Mouse (Mus musculus) hindbrain, embryonic 16.5 days (tissue): ENCODE measurements around the gene Ptch2. TPM values are rescaled to one million over a fixed set of nuclear protein-coding genes. Genes with fewer than 3 reads are reported as not detected.

Experiments used
- ATAC-seq: fragments of 200-750 bp; cut with Nextera tagmentation; 2 replicates; pipeline ENCODE4 v1.8.0; 2017; ENCODE audit warnings: moderate TSS enrichment, moderate library complexity
- H3K27ac ChIP-seq: fragments of 300-500 bp; sonication (generic); 2 replicates; pipeline ENCODE4 v1.5.1; 2014; ENCODE audit warnings: low read depth, mild to moderate bottlenecking, control low read depth, low read length, moderate library complexity
- H3K27me3 ChIP-seq: fragments of 300-500 bp; sonication (generic); replicated peaks from 2 replicates; pipeline ENCODE4 v1.6.1; 2014; ENCODE audit warnings: low read length; ENCODE audit not compliant: control insufficient read depth, insufficient read depth
- H3K36me3 ChIP-seq: fragments of 300-500 bp; sonication (generic); 2 replicates; pipeline ENCODE4 v1.6.1; 2014; ENCODE audit warnings: mild to moderate bottlenecking, low read length, moderate library complexity, mixed read lengths; ENCODE audit not compliant: control insufficient read depth, insufficient read depth
- H3K4me1 ChIP-seq: fragments of 300-500 bp; sonication (generic); 2 replicates; pipeline ENCODE4 v1.6.1; 2014; ENCODE audit warnings: low read depth, low read length; ENCODE audit not compliant: control insufficient read depth, insufficient read depth
- H3K4me2 ChIP-seq: fragments of 300-500 bp; sonication (generic); 2 replicates; pipeline ENCODE4 v1.6.1; 2014; ENCODE audit warnings: mild to moderate bottlenecking, low read length, control low read depth, moderate library complexity
- H3K4me3 ChIP-seq: fragments of 300-500 bp; sonication (generic); 2 replicates; pipeline ENCODE4 v1.5.1; 2014; ENCODE audit warnings: mild to moderate bottlenecking, low read length, control low read depth, moderate library complexity
- H3K9ac ChIP-seq: fragments of 300-500 bp; sonication (generic); 2 replicates; pipeline ENCODE4 v1.6.1; 2014; ENCODE audit warnings: low read depth, mild to moderate bottlenecking, control low read depth, low read length, moderate library complexity
- H3K9me3 ChIP-seq: fragments of 300-500 bp; sonication (generic); 2 replicates; pipeline ENCODE4 v1.6.1; 2014; ENCODE audit warnings: mild to moderate bottlenecking, low read length, moderate library complexity; ENCODE audit not compliant: control insufficient read depth
- WGBS: fragments of 180-500 bp; shearing (Covaris S2); extraction: QIAGEN DNeasy Blood & Tissue Kit; methylation state at CpG from one replicate; pipeline ENCODE4 v1.1.7; 2014; 5-methylcytosine and 5-hydroxymethylcytosine counted together
- polyA plus RNA-seq: library from polyadenylated mRNA; unstranded; fragments of >200 nt; fragmentation: Nextera tagmentation; extraction: Ambion mirVana; gene quantifications from 2 replicates; pipeline ENCODE4 v1.2.1, GENCODE M21; 2015

The Ptch2 gene
- polyA plus RNA-seq, 1 experiment from 2014 or later = 7.8 TPM

DNA sequence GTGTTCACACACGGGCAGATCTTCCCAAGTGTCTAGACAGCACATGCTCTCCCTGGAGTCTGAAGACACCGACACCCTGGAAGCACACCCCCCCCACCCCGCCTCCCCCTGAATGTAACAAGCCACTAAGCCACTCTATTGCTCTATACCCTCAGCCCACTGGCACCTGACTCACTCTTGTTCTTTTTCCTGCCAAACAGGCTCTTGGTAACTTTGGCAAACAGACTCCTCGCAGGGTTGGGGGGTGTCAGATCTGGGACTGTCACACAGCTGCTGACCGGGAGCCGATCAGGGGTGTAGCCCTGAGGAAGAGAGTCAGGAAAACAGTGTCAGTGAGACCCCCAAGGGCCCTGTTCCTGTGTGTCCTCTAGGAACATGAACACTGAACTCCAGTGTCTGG lies 35.3 kb downstream of the Ptch2 start:
- Histone ChIP-seq H3K27ac (no peak overlapping the region), H3K9me3 (no peaks in the 10 kb centered on the region), H3K9ac (peak overlapping the region; percentile 92; the same call in 1 of the 2 replicates), H3K4me2 (no peak overlapping the region), H3K36me3 (peaks cover 28% of the 10 kb centered on the region), H3K4me3 (no peak overlapping the region), H3K4me1 (peaks cover 16% of the 10 kb centered on the region), H3K27me3 (no peaks in the 10 kb centered on the region)
- ATAC-seq = no peak
- 38% methylated on average over 6 of the region's 6 CpGs for WGBS

DNA sequence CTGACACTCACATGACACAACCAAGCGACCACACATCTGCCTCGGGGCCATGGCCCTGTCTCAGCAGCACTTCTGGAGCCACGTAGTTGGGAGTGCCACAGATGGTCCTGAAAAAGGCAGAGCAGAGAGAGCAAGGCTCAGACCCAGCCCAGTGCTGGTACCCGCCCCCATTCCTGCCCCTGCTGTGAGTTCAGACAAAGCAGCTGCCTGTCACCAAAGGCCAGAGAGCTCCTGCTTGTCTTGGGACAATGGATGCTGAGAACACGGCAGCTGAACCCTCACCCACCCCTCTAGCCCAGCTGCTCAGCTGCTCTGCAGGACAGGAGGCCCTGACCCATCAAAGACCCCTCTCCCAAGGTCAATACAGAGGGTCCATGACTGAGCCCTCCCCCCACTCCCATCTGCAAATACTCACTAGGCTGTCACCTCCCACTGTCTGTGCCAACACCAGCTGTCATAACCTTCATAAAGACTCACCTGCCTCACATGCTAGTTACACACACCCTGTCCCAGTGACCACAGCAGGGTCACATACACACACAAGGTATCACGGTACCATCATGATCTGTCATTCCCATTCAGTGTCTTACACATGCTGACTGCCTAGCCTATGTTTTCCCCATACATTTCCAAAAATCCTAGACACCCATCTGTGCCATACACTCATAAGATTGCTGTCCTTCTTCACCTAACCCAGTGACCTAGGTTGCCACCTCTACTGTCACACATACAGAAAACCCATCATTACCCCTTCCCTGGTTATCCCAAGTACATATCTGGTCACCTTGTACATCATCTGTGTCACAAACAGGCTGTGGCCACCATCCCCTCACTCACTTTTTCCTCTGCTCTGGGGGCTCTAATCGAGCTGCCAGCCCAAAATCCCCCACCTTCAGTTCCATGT lies 36.3 kb downstream of the Ptch2 start:
- peak; percentile 2; the same call in 1 of the 2 replicates for ATAC-seq
- 8% methylated on average over 7 of the region's 7 CpGs for WGBS
- H3K27ac ChIP-seq = no peak overlapping the region; the same call in 1 of the 2 replicates

DNA sequence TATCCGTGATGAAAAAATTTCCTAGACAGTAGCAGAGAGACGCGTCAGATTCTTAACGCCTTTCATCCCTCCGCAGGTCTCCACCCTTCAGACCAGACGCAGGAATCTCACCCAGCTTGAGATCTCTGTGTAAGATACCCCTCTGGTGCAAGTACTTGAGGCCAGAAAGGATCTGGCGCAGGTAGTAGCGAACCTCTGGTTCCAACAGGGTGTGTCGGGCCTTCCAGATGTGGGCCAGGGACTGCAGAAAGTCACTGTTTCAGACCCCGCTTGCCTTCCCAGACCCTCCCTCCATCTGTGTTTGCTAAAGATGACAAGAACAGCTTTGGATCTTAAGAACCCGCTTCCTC lies 36.9 kb downstream of the Ptch2 start:
- peak overlapping the region; percentile 92 for H3K9ac ChIP-seq
- H3K4me3 ChIP-seq = peak overlapping the region; percentile 80
- peaks cover 24% of the 10 kb centered on the region for H3K36me3 ChIP-seq
- H3K27ac ChIP-seq = peak overlapping the region; percentile 85; the same call in 1 of the 2 replicates
- peak overlapping the region; percentile 84 for H3K4me2 ChIP-seq
- ATAC-seq = no peak
- WGBS = 8% methylated on average over 11 of the region's 11 CpGs
- no peaks in the 10 kb centered on the region for H3K27me3 ChIP-seq
- no peaks in the 10 kb centered on the region for H3K9me3 ChIP-seq
- H3K4me1 ChIP-seq = peaks cover 16% of the 10 kb centered on the region

More for the DNA sequence above, 36.3 kb downstream of the Ptch2 start:
- Histone ChIP-seq H3K9ac (peak overlapping the region; percentile 92), H3K4me1 (peaks cover 16% of the 10 kb centered on the region), H3K27me3 (no peaks in the 10 kb centered on the region), H3K4me3 (peak overlapping the region; percentile 80), H3K36me3 (peaks cover 27% of the 10 kb centered on the region), H3K4me2 (peak overlapping the region; percentile 84), H3K9me3 (no peaks in the 10 kb centered on the region)

DNA sequence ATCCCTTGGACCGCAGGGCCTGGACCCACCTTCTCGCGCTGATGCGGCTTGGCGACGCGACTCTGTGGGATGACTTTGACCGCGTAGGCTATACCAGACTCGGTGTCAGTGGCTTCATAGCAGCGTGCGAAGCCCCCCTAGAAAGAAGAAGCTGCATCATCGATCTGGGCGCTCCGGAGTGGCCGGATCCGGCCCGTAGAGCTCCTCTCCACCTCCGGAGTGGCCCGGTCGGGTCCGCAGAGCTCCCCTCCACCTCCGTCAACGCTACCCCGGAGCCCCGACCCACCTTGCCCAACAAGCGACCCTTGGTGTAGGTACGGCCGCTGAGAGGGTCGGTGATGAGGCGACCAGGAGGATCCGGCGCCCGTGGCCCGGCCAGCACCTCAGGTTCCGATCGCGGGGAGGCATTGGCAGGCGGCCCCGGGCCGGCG lies 37.5 kb downstream of the Ptch2 start:
- Histone ChIP-seq H3K4me1 (peaks cover 16% of the 10 kb centered on the region), H3K9me3 (no peaks in the 10 kb centered on the region), H3K27me3 (no peaks in the 10 kb centered on the region), H3K36me3 (peaks cover 18% of the 10 kb centered on the region), H3K4me2 (peak overlapping the region; percentile 84), H3K27ac (peak overlapping the region; percentile 85), H3K9ac (peak overlapping the region; percentile 92), H3K4me3 (peak overlapping the region; percentile 80)
- peak; percentile 44 for ATAC-seq
- WGBS = under 1% methylated on average over 40 of the region's 42 CpGs

DNA sequence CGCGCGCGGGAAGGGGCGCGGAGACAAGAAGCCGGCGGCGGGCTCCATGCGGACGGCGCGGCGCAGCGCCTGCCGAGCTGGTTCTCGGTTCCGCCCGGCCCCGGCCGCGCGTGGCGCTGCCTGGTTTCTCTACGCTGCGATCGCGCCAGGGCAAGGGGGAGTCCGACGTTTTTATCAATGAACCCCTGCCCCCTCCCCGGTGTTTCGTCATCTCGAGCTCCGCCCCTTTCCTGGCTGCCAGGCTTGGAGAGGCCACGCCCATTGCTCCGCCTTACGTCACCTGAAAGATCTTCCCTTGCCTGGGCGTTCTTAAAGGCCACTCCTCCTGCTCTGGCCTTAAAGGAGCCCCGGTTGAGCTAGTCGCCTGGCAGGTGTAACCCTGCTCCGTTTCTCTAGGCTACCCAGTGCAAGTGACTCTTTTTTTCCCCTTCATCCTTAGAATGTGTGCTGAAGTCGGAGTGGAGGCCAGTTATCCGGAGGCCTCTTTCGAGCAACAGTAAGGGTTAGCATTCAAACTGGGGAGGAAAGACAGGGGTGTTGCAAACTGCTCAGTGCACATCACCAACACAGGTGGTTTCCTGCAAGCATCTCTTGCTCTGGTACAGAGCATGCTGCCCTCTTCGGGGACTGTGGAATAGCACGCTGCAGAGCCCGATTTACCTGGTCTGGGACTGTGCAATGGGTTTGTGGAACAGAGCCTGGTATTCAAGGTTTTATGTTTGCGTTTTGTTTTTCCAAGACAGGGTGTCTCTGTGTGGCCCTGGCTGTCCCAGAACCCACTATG lies 38.1 kb downstream of the Ptch2 start, which contains the start of gene Plk3:
Plk3 (minus strand) TSS at position 147 of the 784 bp plus-strand sequence.
- no peaks in the 10 kb centered on the region for H3K9me3 ChIP-seq
- H3K4me2 ChIP-seq = peak within 1 kb of the TSS; percentile 84
- peak; percentile 95 for ATAC-seq
- WGBS = 2% methylated on average over 38 of the region's 48 CpGs
- H3K9ac ChIP-seq = peak within 1 kb of the TSS; percentile 92
- H3K27ac ChIP-seq = peak within 1 kb of the TSS; percentile 85
- H3K4me3 ChIP-seq = peak within 1 kb of the TSS; percentile 80
- H3K36me3 ChIP-seq = peaks cover 12% of the 10 kb centered on the region; the same call in 1 of the 2 replicates
- H3K4me1 ChIP-seq = peaks cover 16% of the 10 kb centered on the region
- H3K27me3 ChIP-seq = no peaks in the 10 kb centered on the region

DNA sequence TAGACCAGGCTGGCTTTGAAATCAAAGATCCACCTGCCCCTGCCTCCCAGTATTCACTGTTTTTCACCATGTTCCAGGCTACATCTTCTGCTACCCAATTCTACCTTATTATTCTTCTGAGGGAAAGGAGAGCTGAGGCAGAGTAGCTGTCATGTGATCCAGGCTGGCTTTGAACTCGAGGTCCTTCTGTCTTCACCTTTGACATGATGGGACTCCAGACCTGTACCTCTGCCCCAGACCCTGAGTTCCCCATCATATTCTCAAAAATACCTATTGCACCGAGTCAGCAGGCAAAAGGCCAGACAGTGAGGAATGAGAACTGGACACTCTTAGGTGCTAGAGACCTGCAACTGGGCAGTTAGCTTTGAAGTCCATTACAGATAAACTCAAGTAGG lies 38.7 kb downstream of the Ptch2 start:
- no peak overlapping the region for H3K4me3 ChIP-seq

DNA sequence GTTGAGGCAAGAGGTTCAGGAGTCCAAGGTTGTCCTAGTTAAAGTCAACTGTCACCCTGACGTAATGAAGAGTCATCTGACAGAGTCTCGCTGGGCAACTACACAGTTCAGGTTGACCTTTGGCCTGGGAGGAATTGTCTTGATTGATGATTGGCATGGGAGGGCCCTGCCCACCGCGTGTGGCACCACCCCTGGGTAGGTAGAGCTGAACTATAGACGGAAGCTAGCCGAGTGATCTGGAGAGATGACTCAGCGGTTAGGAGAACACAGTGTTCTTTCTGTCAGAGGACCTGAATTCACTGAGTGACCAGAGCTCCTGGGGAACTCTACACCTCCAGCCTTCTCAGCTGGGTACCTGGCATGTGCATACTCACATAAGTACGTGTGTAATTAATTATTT lies 40.2 kb downstream of the Ptch2 start:
- no peak overlapping the region for H3K4me3 ChIP-seq
- H3K4me2 ChIP-seq = no peak overlapping the region
- no peak for ATAC-seq
- no peak overlapping the region for H3K27ac ChIP-seq
- no peaks in the 10 kb centered on the region for H3K9me3 ChIP-seq
- H3K4me1 ChIP-seq = peaks cover 16% of the 10 kb centered on the region
- H3K27me3 ChIP-seq = no peaks in the 10 kb centered on the region
- no peak overlapping the region for H3K9ac ChIP-seq
- H3K36me3 ChIP-seq = peaks cover 5% of the 10 kb centered on the region; the same call in 1 of the 2 replicates
- 24% methylated on average over 8 of the region's 8 CpGs for WGBS

More for the DNA sequence above, 38.7 kb downstream of the Ptch2 start:
- 36% methylated on average over 2 of the region's 2 CpGs for WGBS
- Histone ChIP-seq H3K4me1 (peaks cover 16% of the 10 kb centered on the region), H3K9me3 (no peaks in the 10 kb centered on the region), H3K4me2 (peak overlapping the region; percentile 84), H3K27ac (no peak overlapping the region), H3K36me3 (peaks cover 12% of the 10 kb centered on the region; the same call in 1 of the 2 replicates), H3K9ac (no peak overlapping the region), H3K27me3 (no peaks in the 10 kb centered on the region)
- ATAC-seq = no peak

DNA sequence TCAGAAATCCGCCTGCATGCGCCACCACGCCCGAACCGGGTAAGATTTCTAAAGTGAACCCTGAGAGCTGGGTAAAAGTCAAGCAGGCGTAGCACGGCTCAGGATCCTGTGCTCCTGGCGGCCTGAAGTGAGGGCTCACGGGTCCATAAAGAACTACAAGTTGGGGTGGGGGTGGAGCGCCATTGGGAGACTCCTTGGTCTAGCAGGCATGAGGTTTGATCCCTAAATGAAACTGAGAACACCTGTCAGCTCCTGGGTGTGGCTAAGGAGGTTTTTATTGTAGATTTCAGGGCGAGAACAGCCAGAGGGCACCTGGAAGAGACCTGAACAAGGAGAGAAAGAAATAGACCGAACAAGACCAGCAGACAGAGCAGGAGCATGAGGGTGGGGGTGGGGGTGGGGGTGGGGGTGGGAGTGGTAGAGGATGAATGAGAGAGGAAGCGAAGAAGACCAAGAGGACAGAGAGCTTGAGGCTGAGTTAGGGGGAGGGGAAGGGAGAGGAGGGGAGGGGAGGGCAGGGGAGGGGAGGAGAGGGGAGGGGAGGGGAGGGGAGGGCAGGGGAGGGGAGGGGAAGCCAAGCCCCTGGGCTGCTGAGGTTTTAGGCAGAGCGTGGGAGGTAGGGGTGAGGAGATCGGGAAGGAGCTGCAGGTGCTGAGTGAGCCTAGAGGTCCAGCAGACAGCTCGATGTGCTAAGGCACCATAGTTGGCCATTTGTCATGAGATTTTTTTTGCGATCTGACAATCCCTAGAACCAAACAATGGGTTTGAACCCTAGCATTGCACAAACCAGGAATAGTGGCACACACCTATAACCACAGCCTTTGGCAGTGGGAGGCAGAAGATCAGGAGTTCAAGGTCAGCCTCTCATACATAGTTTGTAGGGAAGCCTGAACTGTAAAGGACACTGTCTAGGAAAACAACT lies 42.7 kb downstream of the Ptch2 start:
- 69% methylated on average over 16 of the region's 17 CpGs for WGBS
- Histone ChIP-seq H3K27me3 (no peaks in the 10 kb centered on the region), H3K36me3 (no peaks in the 10 kb centered on the region), H3K9me3 (no peaks in the 10 kb centered on the region), H3K9ac (no peak overlapping the region), H3K4me3 (no peak overlapping the region), H3K4me2 (no peak overlapping the region), H3K27ac (no peak overlapping the region), H3K4me1 (peaks cover 3% of the 10 kb centered on the region; the same call in 1 of the 2 replicates)
- ATAC-seq = no peak
